In genomic region chr5:144251876-144252577, GRCm38 (mm10) we compare ENCODE assay signal across 23 mouse cellular contexts. TPM values are rescaled to one million over a fixed set of nuclear protein-coding genes. Genes with fewer than 3 reads are reported as not detected.
DNase-seq lines count a peak whose midpoint lies in the region; TF ChIP-seq lines count a peak whose summit lies in the region.
"Had no signal": no experiment of that assay in that cellular context is flagged by ENCODE, and none has a peak within 500 bp of the region (broad histone marks: within the 10 kb centered on the region; RNA-seq: fewer than 3 reads in every experiment).

No protein-coding gene starts in this region.

- 10% methylated on average over 13 of the region's 13 CpGs for WGBS in macrophage (ENCODE audit: missing documents)

- peaks cover 69% of the 10 kb centered on the region for H3K79me2 ChIP-seq in macrophage (ENCODE audit: inconsistent target)

- H3K36me3 ChIP-seq in macrophage (ENCODE audit: inconsistent target), result no peaks in the 10 kb centered on the region
- H3K36me3 ChIP-seq in splenic B cell, adult 2 months (ENCODE audit: control insufficient read depth, insufficient read depth, low read length, poor library complexity, severe bottlenecking), result no peaks in the 10 kb centered on the region
- H3K36me3 ChIP-seq: heart, embryonic 12.5 days; hindbrain, embryonic 12.5 days; liver, embryonic 15.5 days; lung, embryonic 15.5 days; midbrain, embryonic 13.5 days had no signal

- no peak overlapping the region for H3K4me3 ChIP-seq in bone marrow macrophage, adult 2 months (ENCODE audit: insufficient read depth, low read length)
- H3K4me3 ChIP-seq in macrophage (ENCODE audit: inconsistent target), result no peak overlapping the region
- H3K4me3 ChIP-seq: forebrain, embryonic 13.5 days; heart, embryonic 12.5 days; hindbrain, embryonic 12.5 days; liver, embryonic 15.5 days; lung, embryonic 15.5 days; midbrain, embryonic 13.5 days had no signal

- H3K4me1 ChIP-seq in bone marrow macrophage, adult 2 months (ENCODE audit: control insufficient read depth, insufficient read depth, low read length), result peaks cover 58% of the 10 kb centered on the region

- DNase-seq in layer of hippocampus, adult 9-11 months, result peak; percentile 57
- no peak for DNase-seq in layer of hippocampus, postnatal 25 days (ENCODE audit: extremely low spot score in 1 of 2, low spot score in 1 of 2)
- DNase-seq in splenic B cell, adult 2 months (ENCODE audit: low read depth, low spot score), result peak; percentile 57
- no peak for DNase-seq in thymus, postnatal 0 days (ENCODE audit: low spot score)
- DNase-seq in heart, adult 8-10 months (ENCODE audit: low spot score), result no peak
- DNase-seq: adrenal gland, adult 8-10 months; cerebellum, adult 8-10 months; cerebellum, postnatal 36 days; heart, postnatal 10 days; kidney, adult 2 months; kidney, postnatal 10 days; liver; right cerebral cortex, postnatal 14 days; thymus, postnatal 14 days had no signal

- H3K27ac ChIP-seq in bone marrow macrophage, adult 2 months (ENCODE audit: insufficient read depth, low read depth, low read length), result peak overlapping the region; percentile 95
- peak overlapping the region; percentile 99 for H3K27ac ChIP-seq in macrophage
- H3K27ac ChIP-seq: forebrain, embryonic 13.5 days; hindbrain, embryonic 12.5 days; liver, embryonic 15.5 days; lung, embryonic 15.5 days; midbrain, embryonic 13.5 days; stomach, postnatal 0 days had no signal

- no peak for TF ChIP-seq POLR2A in bone marrow macrophage, adult 2 months (IDR thresholded peaks at IDR 0.05; ENCODE audit: borderline replicate concordance, low read depth, low read length)

- H3K27me3 ChIP-seq in splenic B cell, adult 2 months (ENCODE audit: control insufficient read depth, insufficient read depth, low read length, poor library complexity, severe bottlenecking), result no peaks in the 10 kb centered on the region
- H3K27me3 ChIP-seq: forebrain, embryonic 13.5 days; heart, embryonic 12.5 days; hindbrain, embryonic 12.5 days; lung, embryonic 15.5 days; midbrain, embryonic 13.5 days had no signal

- no peak for TF ChIP-seq CTCF in bone marrow macrophage, adult 2 months (IDR thresholded peaks at IDR 0.05; ENCODE audit: low read depth, low read length)

RNA-seq across cellular contexts. Expression of gene Bri3, which starts 7.8 kb away (rescaled TPM):
- total RNA-seq in layer of hippocampus, postnatal 25 days (2021), result 10 to 100 TPM; 69.3 to 70.2 TPM
- 521 and 566 TPM in 2 replicates for polyA plus RNA-seq in bone marrow macrophage, adult 2 months (2012; ENCODE audit: insufficient read depth, insufficient read length, missing spikeins)
- total RNA-seq in macrophage (2018; cell fraction: chromatin; rRNA removed), result 100 to 1,000 TPM in 22 of 26 experiments, 10 to 100 TPM in 4; 58.8 to 230 (median 146) TPM
- total RNA-seq in macrophage (2018; cell fraction: cytosol; rRNA removed), result 100 to 1,000 TPM; 542 to 899 (median 688) TPM
- 100 to 1,000 TPM; 108 to 411 (median 269) TPM for total RNA-seq in macrophage (2018; cell fraction: nucleus; rRNA removed)
- 238 to 490 TPM (median 271 TPM) in 3 replicates for polyA plus RNA-seq in macrophage (2018)
- 83.1 and 87.9 TPM in 2 replicates for polyA plus RNA-seq in thymus, postnatal 0 days (2015; fragmentation: Nextera tagmentation; extraction: Ambion mirVana)
- 100 to 1,000 TPM; 148 to 170 (median 156) TPM for total RNA-seq in heart, adult 8-10 months (2022)

RNA-seq across cellular contexts. Expression of gene Tecpr1, which starts 28.6 kb away (rescaled TPM):
- total RNA-seq in layer of hippocampus, postnatal 25 days (2021), result 100 to 1,000 TPM in 1 of 2 experiments, 10 to 100 TPM in 1; 92.5 to 109 TPM
- 50.7 and 55.3 TPM in 2 replicates for polyA plus RNA-seq in bone marrow macrophage, adult 2 months (2012; ENCODE audit: insufficient read depth, insufficient read length, missing spikeins)
- total RNA-seq in macrophage (2018; cell fraction: chromatin; rRNA removed), result 1,000 to 10,000 TPM in 9 of 26 experiments, 100 to 1,000 TPM in 17; 169 to 1,925 (median 703) TPM
- total RNA-seq in macrophage (2018; cell fraction: cytosol; rRNA removed), result 100 to 1,000 TPM in 18 of 26 experiments, 10 to 100 TPM in 8; 66.8 to 322 (median 143) TPM
- 1,000 to 10,000 TPM in 5 of 26 experiments, 100 to 1,000 TPM in 21; 163 to 1,406 (median 471) TPM for total RNA-seq in macrophage (2018; cell fraction: nucleus; rRNA removed)
- 61.4 to 244 TPM (median 121 TPM) in 3 replicates for polyA plus RNA-seq in macrophage (2018)
- polyA plus RNA-seq in thymus, postnatal 0 days (2015; fragmentation: Nextera tagmentation; extraction: Ambion mirVana), result 37.6 and 51.3 TPM in 2 replicates
- 10 to 100 TPM; 25.2 to 33.4 (median 28.5) TPM for total RNA-seq in heart, adult 8-10 months (2022)

Comparison
In these comparisons a context has a peak if more than half of its experiments do, and no peak if none do; other contexts are left out.
1. DNase-seq: peak in layer of hippocampus, adult 9-11 months (single experiment) and splenic B cell, adult 2 months (single experiment); none in layer of hippocampus, postnatal 25 days (0 of 2), thymus, postnatal 0 days (single experiment) and heart, adult 8-10 months (single experiment).